Mouse (Mus musculus) midbrain, embryonic 10.5 days (tissue): ENCODE results near the gene Pard3b. TPM values are rescaled to one million over a fixed set of nuclear protein-coding genes. Genes with fewer than 3 reads are reported as not detected.
A peak's percentile ranks its signal among the peaks of the same experiment; 100 is the strongest.

Experiments
- DNase-seq: peaks from one replicate; pipeline ENCODE4 v3.0.0-alpha.2; 2017; ENCODE audit warnings: low spot score
- H3K27ac ChIP-seq: fragments of 300-500 bp; sonication (generic); replicated peaks from 2 replicates; pipeline ENCODE4 v1.5.1; 2016; ENCODE audit warnings: mild to moderate bottlenecking
- H3K27me3 ChIP-seq: fragments of 300-500 bp; sonication (generic); 2 replicates; pipeline ENCODE4 v1.6.1; 2016; ENCODE audit warnings: low read depth, mild to moderate bottlenecking; ENCODE audit not compliant: poor library complexity, severe bottlenecking
- H3K36me3 ChIP-seq: fragments of 300-500 bp; sonication (generic); 2 replicates; pipeline ENCODE4 v1.6.1; 2016; ENCODE audit warnings: mild to moderate bottlenecking, moderate library complexity
- H3K4me1 ChIP-seq: fragments of 300-500 bp; sonication (generic); 2 replicates; pipeline ENCODE4 v1.6.1; 2016
- H3K4me3 ChIP-seq: fragments of 300-500 bp; sonication (generic); 2 replicates; pipeline ENCODE4 v1.5.1; 2016; ENCODE audit warnings: mild to moderate bottlenecking, moderate library complexity
- H3K9me3 ChIP-seq: fragments of 300-500 bp; sonication (generic); replicated peaks from 2 replicates; pipeline ENCODE4 v1.6.1; 2016; ENCODE audit warnings: mild to moderate bottlenecking
- WGBS: fragments of 180-500 bp; shearing (Covaris S2); methylation state at CpG from one replicate; pipeline ENCODE4 v1.1.7; 2016; 5-methylcytosine and 5-hydroxymethylcytosine counted together
- polyA plus RNA-seq: library from polyadenylated mRNA; unstranded; fragments of >200 nt; fragmentation: Nextera tagmentation; extraction: Ambion mirVana; gene quantifications from 2 replicates; pipeline ENCODE4 v1.2.1, GENCODE M21; 2016

Pard3b gene
- polyA plus RNA-seq, 1 experiment from 2014 or later = 8.2 TPM

GRCm38 (mm10) chr1:61997711-61998110 lies 359.1 kb downstream of the Pard3b start:
- H3K4me3 ChIP-seq = no peak overlapping the region
- no peaks in the 10 kb centered on the region for H3K27me3 ChIP-seq
- no peaks in the 10 kb centered on the region for H3K9me3 ChIP-seq
- no peaks in the 10 kb centered on the region for H3K36me3 ChIP-seq
- H3K27ac ChIP-seq = no peak overlapping the region
- no peak for DNase-seq
- H3K4me1 ChIP-seq = peaks cover 12% of the 10 kb centered on the region
- WGBS = 46% methylated on average over 3 of the region's 3 CpGs

GRCm38 (mm10) chr1:62008811-62009210 lies 370.2 kb downstream of the Pard3b start:
- Histone ChIP-seq H3K9me3 (no peaks in the 10 kb centered on the region), H3K4me3 (no peak overlapping the region), H3K4me1 (no peaks in the 10 kb centered on the region), H3K27me3 (no peaks in the 10 kb centered on the region), H3K36me3 (no peaks in the 10 kb centered on the region), H3K27ac (no peak overlapping the region)
- DNase-seq = no peak
- WGBS = 94% methylated on average over 2 of the region's 2 CpGs

- H3K4me3 ChIP-seq = no peak overlapping the region
- DNase-seq = no peak
These were observed 373.1 kb downstream of the Pard3b start for GRCm38 (mm10) chr1:62011712-62012111.

GRCm38 (mm10) chr1:62016536-62017300 lies 378.1 kb downstream of the Pard3b start:
- H3K4me3 ChIP-seq = no peak overlapping the region
- H3K4me1 ChIP-seq = peaks cover 35% of the 10 kb centered on the region
- 24% methylated on average over 5 of the region's 5 CpGs for WGBS
- no peaks in the 10 kb centered on the region for H3K9me3 ChIP-seq
- H3K27ac ChIP-seq = 0 out of 2 replicates have a peak overlapping the region, but pooled peaks have one; percentile 13
- H3K27me3 ChIP-seq = no peaks in the 10 kb centered on the region
- no peak for DNase-seq
- H3K36me3 ChIP-seq = no peaks in the 10 kb centered on the region

More at GRCm38 (mm10) chr1:62011712-62012111, 373.1 kb downstream of the Pard3b start:
- Histone ChIP-seq H3K4me1 (peaks cover 8% of the 10 kb centered on the region), H3K27ac (no peak overlapping the region), H3K36me3 (no peaks in the 10 kb centered on the region), H3K9me3 (no peaks in the 10 kb centered on the region), H3K27me3 (no peaks in the 10 kb centered on the region)
- 94% methylated on average over 4 of the region's 4 CpGs for WGBS

- Histone ChIP-seq H3K36me3 (no peaks in the 10 kb centered on the region), H3K27ac (0 out of 2 replicates have a peak overlapping the region, but pooled peaks have one; percentile 13), H3K4me3 (no peak overlapping the region), H3K9me3 (no peaks in the 10 kb centered on the region), H3K27me3 (no peaks in the 10 kb centered on the region), H3K4me1 (peaks cover 35% of the 10 kb centered on the region)
- DNase-seq = no peak
- WGBS = 25% methylated on average over 5 of the region's 5 CpGs
These were observed 379.7 kb downstream of the Pard3b start for GRCm38 (mm10) chr1:62018276-62018675.

GRCm38 (mm10) chr1:62019743-62020142 lies 381.1 kb downstream of the Pard3b start:
- no peaks in the 10 kb centered on the region for H3K9me3 ChIP-seq
- peaks cover 35% of the 10 kb centered on the region for H3K4me1 ChIP-seq
- no peak for DNase-seq
- H3K4me3 ChIP-seq = no peak overlapping the region
- H3K27me3 ChIP-seq = no peaks in the 10 kb centered on the region
- no peak overlapping the region for H3K27ac ChIP-seq
- no peaks in the 10 kb centered on the region for H3K36me3 ChIP-seq

- no peaks in the 10 kb centered on the region for H3K36me3 ChIP-seq
- H3K9me3 ChIP-seq = no peaks in the 10 kb centered on the region
- H3K4me3 ChIP-seq = no peak overlapping the region
- H3K27me3 ChIP-seq = no peaks in the 10 kb centered on the region
- DNase-seq = no peak
- WGBS = 91% methylated on average over 3 of the region's 3 CpGs
- no peaks in the 10 kb centered on the region for H3K4me1 ChIP-seq
- no peak overlapping the region for H3K27ac ChIP-seq
These were observed 403.1 kb downstream of the Pard3b start for GRCm38 (mm10) chr1:62041718-62042117.

GRCm38 (mm10) chr1:62048592-62048991 lies 410.0 kb downstream of the Pard3b start:
- DNase-seq = no peak
- H3K9me3 ChIP-seq = no peaks in the 10 kb centered on the region
- H3K27me3 ChIP-seq = no peaks in the 10 kb centered on the region
- H3K36me3 ChIP-seq = no peaks in the 10 kb centered on the region
- WGBS = 86% methylated on average over 4 of the region's 4 CpGs
- no peak overlapping the region for H3K27ac ChIP-seq
- no peak overlapping the region for H3K4me3 ChIP-seq
- peaks cover 8% of the 10 kb centered on the region; the same call in 1 of the 2 replicates for H3K4me1 ChIP-seq

GRCm38 (mm10) chr1:62051186-62051825 lies 412.7 kb downstream of the Pard3b start:
- no peaks in the 10 kb centered on the region for H3K36me3 ChIP-seq
- DNase-seq = no peak
- H3K27ac ChIP-seq = no peak overlapping the region
- H3K4me3 ChIP-seq = no peak overlapping the region
- no peaks in the 10 kb centered on the region for H3K27me3 ChIP-seq
- H3K9me3 ChIP-seq = no peaks in the 10 kb centered on the region
- WGBS = 74% methylated on average over 1 of the region's 1 CpGs
- peaks cover 10% of the 10 kb centered on the region; the same call in 1 of the 2 replicates for H3K4me1 ChIP-seq

- Histone ChIP-seq H3K27ac (no peak overlapping the region), H3K27me3 (no peaks in the 10 kb centered on the region), H3K9me3 (no peaks in the 10 kb centered on the region), H3K4me1 (peaks cover 10% of the 10 kb centered on the region; the same call in 1 of the 2 replicates), H3K4me3 (no peak overlapping the region), H3K36me3 (no peaks in the 10 kb centered on the region)
- DNase-seq = no peak
- WGBS = 62% methylated on average over 7 of the region's 7 CpGs
These were observed 414.6 kb downstream of the Pard3b start for GRCm38 (mm10) chr1:62053167-62053638.

- no peak for DNase-seq
- Histone ChIP-seq H3K27me3 (no peaks in the 10 kb centered on the region), H3K4me3 (no peak overlapping the region), H3K27ac (no peak overlapping the region), H3K9me3 (no peaks in the 10 kb centered on the region), H3K36me3 (no peaks in the 10 kb centered on the region), H3K4me1 (peaks cover 10% of the 10 kb centered on the region; the same call in 1 of the 2 replicates)
- 86% methylated on average over 6 of the region's 6 CpGs for WGBS
These were observed 416.7 kb downstream of the Pard3b start for GRCm38 (mm10) chr1:62055280-62055679.

GRCm38 (mm10) chr1:62070617-62071016 lies 432.0 kb downstream of the Pard3b start:
- no peaks in the 10 kb centered on the region; the same call in 1 of the 2 replicates for H3K36me3 ChIP-seq
- no peaks in the 10 kb centered on the region for H3K4me1 ChIP-seq
- H3K4me3 ChIP-seq = no peak overlapping the region
- H3K27me3 ChIP-seq = no peaks in the 10 kb centered on the region
- DNase-seq = no peak
- 84% methylated on average over 6 of the region's 6 CpGs for WGBS
- H3K27ac ChIP-seq = no peak overlapping the region
- peaks cover 9% of the 10 kb centered on the region; the same call in 1 of the 2 replicates for H3K9me3 ChIP-seq

- H3K36me3 ChIP-seq = no peaks in the 10 kb centered on the region; the same call in 1 of the 2 replicates
- DNase-seq = no peak
- H3K4me1 ChIP-seq = peaks cover 4% of the 10 kb centered on the region
- no peak overlapping the region for H3K4me3 ChIP-seq
- WGBS = 83% methylated on average over 7 of the region's 7 CpGs
- peaks cover 9% of the 10 kb centered on the region; the same call in 1 of the 2 replicates for H3K9me3 ChIP-seq
- no peaks in the 10 kb centered on the region for H3K27me3 ChIP-seq
- H3K27ac ChIP-seq = no peak overlapping the region
These were observed 432.5 kb downstream of the Pard3b start for GRCm38 (mm10) chr1:62071139-62071538.
